Mouse (Mus musculus): ENCODE results near the gene Frmd8. TPM values are rescaled to one million over a fixed set of nuclear protein-coding genes. Genes with fewer than 3 reads are reported as not detected.

Gene Frmd8
- total RNA-seq, 2 experiments from 2014 or later, result 6.0 to 9.2 TPM

GRCm38 (mm10) chr19:5852035-5852722 lies 22.9 kb downstream of the Frmd8 start:
- ATAC-seq (replicated peaks; ENCODE audit: low FRiP score, poor library complexity, severe bottlenecking), result no peak

GRCm38 (mm10) chr19:5851481-5851971 lies 23.5 kb downstream of the Frmd8 start:
- ATAC-seq (replicated peaks; ENCODE audit: low FRiP score, poor library complexity, severe bottlenecking), result no peak

GRCm38 (mm10) chr19:5850860-5851259 lies 24.2 kb downstream of the Frmd8 start:
- no peak for ATAC-seq (replicated peaks; ENCODE audit: low FRiP score, poor library complexity, severe bottlenecking)

GRCm38 (mm10) chr19:5849843-5850527 lies 25.1 kb downstream of the Frmd8 start:
- peak; percentile 53 for ATAC-seq (replicated peaks; ENCODE audit: low FRiP score, poor library complexity, severe bottlenecking)

- ATAC-seq (replicated peaks; ENCODE audit: low FRiP score, poor library complexity, severe bottlenecking), result peak; percentile 17
These were observed 26.0 kb downstream of the Frmd8 start for GRCm38 (mm10) chr19:5848826-5849672.

- peak; percentile 44 for ATAC-seq (replicated peaks; ENCODE audit: low FRiP score, poor library complexity, severe bottlenecking)
These were observed 26.8 kb downstream of the Frmd8 start for GRCm38 (mm10) chr19:5848032-5848825.

GRCm38 (mm10) chr19:5847306-5847796 lies 27.7 kb downstream of the Frmd8 start:
- no peak for ATAC-seq (replicated peaks; ENCODE audit: low FRiP score, poor library complexity, severe bottlenecking)

- ATAC-seq (replicated peaks; ENCODE audit: low FRiP score, poor library complexity, severe bottlenecking), result no peak
These were observed 28.3 kb downstream of the Frmd8 start for GRCm38 (mm10) chr19:5846557-5847305.

GRCm38 (mm10) chr19:5846154-5846553 lies 28.9 kb downstream of the Frmd8 start:
- no peak for ATAC-seq (replicated peaks; ENCODE audit: low FRiP score, poor library complexity, severe bottlenecking)

- ATAC-seq (replicated peaks; ENCODE audit: low FRiP score, poor library complexity, severe bottlenecking), result peak; percentile 23
These were observed 29.5 kb downstream of the Frmd8 start for GRCm38 (mm10) chr19:5845319-5846135.

GRCm38 (mm10) chr19:5844831-5845318 lies 30.2 kb downstream of the Frmd8 start:
- 0 out of 2 replicates have a peak, but pooled peaks have one; percentile 10 for ATAC-seq (replicated peaks; ENCODE audit: low FRiP score, poor library complexity, severe bottlenecking)

- ATAC-seq (replicated peaks; ENCODE audit: low FRiP score, poor library complexity, severe bottlenecking), result peak; percentile 17
These were observed 31.0 kb downstream of the Frmd8 start for GRCm38 (mm10) chr19:5843781-5844691.

GRCm38 (mm10) chr19:5842785-5843730 lies 32.0 kb downstream of the Frmd8 start:
- ATAC-seq (replicated peaks; ENCODE audit: low FRiP score, poor library complexity, severe bottlenecking), result no peak

- no peak for ATAC-seq (replicated peaks; ENCODE audit: low FRiP score, poor library complexity, severe bottlenecking)
These were observed 32.9 kb downstream of the Frmd8 start for GRCm38 (mm10) chr19:5841999-5842784.
